In genomic region chr8:94914701-94915101, GRCm38 (mm10) we compare ENCODE assay signal across 8 mouse cellular contexts. TPM values are rescaled to one million over a fixed set of nuclear protein-coding genes. Genes with fewer than 3 reads are reported as not detected.
DNase-seq lines count a peak whose midpoint lies in the region; ATAC-seq and TF ChIP-seq lines count a peak whose summit lies in the region.

No protein-coding gene starts in this region.

- H3K4me3 ChIP-seq in kidney, adult 2 months (ENCODE audit: insufficient read depth, low read depth, low read length) = no peak overlapping the region
- no peak overlapping the region for H3K4me3 ChIP-seq in kidney, embryonic 14.5 days (ENCODE audit: low read length)
- H3K4me3 ChIP-seq in limb, embryonic 15.5 days = peak overlapping the region; percentile 13

- no peak for ATAC-seq in kidney, embryonic 14.5 days (ENCODE audit: low FRiP score, low TSS enrichment)
- ATAC-seq in limb, embryonic 15.5 days (ENCODE audit: insufficient number of reproducible peaks, low FRiP score, low TSS enrichment, low read depth) = peak; percentile 59

- no peaks in the 10 kb centered on the region for H3K36me3 ChIP-seq in kidney, adult 2 months (ENCODE audit: control insufficient read depth, insufficient read depth, low read length)
- peaks cover 21% of the 10 kb centered on the region; the same call in 1 of the 2 replicates for H3K36me3 ChIP-seq in kidney, embryonic 14.5 days (ENCODE audit: control insufficient read depth, insufficient read depth, low read length)
- peaks cover 37% of the 10 kb centered on the region for H3K36me3 ChIP-seq in limb, embryonic 15.5 days

- no peaks in the 10 kb centered on the region for H3K9me3 ChIP-seq in kidney, embryonic 14.5 days (ENCODE audit: control insufficient read depth, low read length)
- no peaks in the 10 kb centered on the region for H3K9me3 ChIP-seq in limb, embryonic 15.5 days

- TF ChIP-seq CTCF in kidney, adult 2 months (conservative IDR thresholded peaks at IDR 0.05; ENCODE audit: insufficient read depth, insufficient read length, low read depth, low read length) = no peak

- no peak for TF ChIP-seq POLR2A in kidney, adult 2 months (IDR thresholded peaks at IDR 0.05; ENCODE audit: low read depth, low read length)

- peak; percentile 62 for DNase-seq in kidney, adult 2 months
- peak; percentile 53 for DNase-seq in adipocyte (ENCODE audit: low spot score)
- peak; percentile 77 for DNase-seq in gastrocnemius, adult 18-20 months (ENCODE audit: low spot score)
- DNase-seq in thymus, postnatal 25 days = no peak
- DNase-seq in c-Kit-positive CD71-positive TER-119-positive erythroid progenitor cells, embryonic 14.5 days (ENCODE audit: low spot score) = no peak
- no peak for DNase-seq in cerebellum, postnatal 36 days

- H3K27me3 ChIP-seq in kidney, adult 2 months (replicated peaks; ENCODE audit: control insufficient read depth, insufficient read depth, low read length) = no peaks in the 10 kb centered on the region
- H3K27me3 ChIP-seq in kidney, embryonic 14.5 days (ENCODE audit: control insufficient read depth, insufficient read depth, low read length) = peaks cover 13% of the 10 kb centered on the region
- H3K27me3 ChIP-seq in limb, embryonic 15.5 days = peaks cover 9% of the 10 kb centered on the region

- H3K9ac ChIP-seq in kidney, embryonic 14.5 days (ENCODE audit: low read depth, low read length) = no peak overlapping the region
- no peak overlapping the region for H3K9ac ChIP-seq in limb, embryonic 15.5 days

- no peak overlapping the region for H3K27ac ChIP-seq in kidney, adult 2 months (ENCODE audit: insufficient read depth, low read depth, low read length)
- no peak overlapping the region for H3K27ac ChIP-seq in kidney, embryonic 14.5 days (ENCODE audit: low read depth, low read length)
- H3K27ac ChIP-seq in limb, embryonic 15.5 days = peak overlapping the region; percentile 59

- H3K4me2 ChIP-seq in kidney, embryonic 14.5 days (replicated peaks; ENCODE audit: low read depth, low read length) = no peak overlapping the region
- peak overlapping the region; percentile 54 for H3K4me2 ChIP-seq in limb, embryonic 15.5 days

- peaks cover 7% of the 10 kb centered on the region for H3K4me1 ChIP-seq in kidney, adult 2 months (ENCODE audit: control insufficient read depth, insufficient read depth, low read length)
- H3K4me1 ChIP-seq in kidney, embryonic 14.5 days (ENCODE audit: control insufficient read depth, insufficient read depth, low read length) = peaks cover 36% of the 10 kb centered on the region
- peaks cover 61% of the 10 kb centered on the region for H3K4me1 ChIP-seq in limb, embryonic 15.5 days

- WGBS in kidney, adult 2 months = 54% methylated on average over 3 of the region's 3 CpGs
- WGBS in kidney, embryonic 14.5 days = 56% methylated on average over 3 of the region's 3 CpGs
- 10% methylated on average over 3 of the region's 3 CpGs for WGBS in limb, embryonic 15.5 days

RNA-seq across cellular contexts. Expression of gene Ccdc102a, which starts 3.2 kb away (rescaled TPM):
- 5.7 and 6.8 TPM in 2 replicates for polyA plus RNA-seq in kidney, adult 2 months (2012; rRNA removed)
- 24.2 and 29.4 TPM in 2 replicates for polyA plus RNA-seq in kidney, embryonic 14.5 days (2014; fragmentation: Nextera tagmentation; extraction: Ambion mirVana)
- 1 to 10 TPM; 2.5 to 5.3 TPM for total RNA-seq in gastrocnemius, adult 18-20 months (2021)
- polyA plus RNA-seq in limb, embryonic 15.5 days (2015; fragmentation: Nextera tagmentation; extraction: Ambion mirVana) = 39.5 and 41.8 TPM in 2 replicates

RNA-seq across cellular contexts. Expression of gene Adgrg5, which starts 8.8 kb away (rescaled TPM):
- 0.56 and 2.6 TPM in 2 replicates for polyA plus RNA-seq in kidney, adult 2 months (2012; rRNA removed)
- not detected in 2 replicates for polyA plus RNA-seq in kidney, embryonic 14.5 days (2014; fragmentation: Nextera tagmentation; extraction: Ambion mirVana)
- not detected for total RNA-seq in gastrocnemius, adult 18-20 months (2021)
- polyA plus RNA-seq in limb, embryonic 15.5 days (2015; fragmentation: Nextera tagmentation; extraction: Ambion mirVana) = 0.22 TPM in 1 of 2 replicates, not detected in the other

RNA-seq across cellular contexts. Expression of gene Dok4, which starts 38.6 kb away (rescaled TPM):
- 20.2 and 21.7 TPM in 2 replicates for polyA plus RNA-seq in kidney, adult 2 months (2012; rRNA removed)
- 14.6 and 20.6 TPM in 2 replicates for polyA plus RNA-seq in kidney, embryonic 14.5 days (2014; fragmentation: Nextera tagmentation; extraction: Ambion mirVana)
- total RNA-seq in gastrocnemius, adult 18-20 months (2021) = 1 to 10 TPM; 3.3 to 7.2 TPM
- polyA plus RNA-seq in limb, embryonic 15.5 days (2015; fragmentation: Nextera tagmentation; extraction: Ambion mirVana) = 28.2 and 32.1 TPM in 2 replicates

RNA-seq across cellular contexts. Expression of gene Polr2c, which starts 57.5 kb away (rescaled TPM):
- polyA plus RNA-seq in kidney, adult 2 months (2012; rRNA removed) = 107 and 112 TPM in 2 replicates
- 183 and 185 TPM in 2 replicates for polyA plus RNA-seq in kidney, embryonic 14.5 days (2014; fragmentation: Nextera tagmentation; extraction: Ambion mirVana)
- total RNA-seq in gastrocnemius, adult 18-20 months (2021) = 10 to 100 TPM; 48.9 to 56.7 TPM
- polyA plus RNA-seq in limb, embryonic 15.5 days (2015; fragmentation: Nextera tagmentation; extraction: Ambion mirVana) = 121 and 122 TPM in 2 replicates

RNA-seq across cellular contexts. Expression of gene Adgrg1, which starts 59.9 kb away (rescaled TPM):
- polyA plus RNA-seq in kidney, adult 2 months (2012; rRNA removed) = 342 and 447 TPM in 2 replicates
- 15.5 and 31.3 TPM in 2 replicates for polyA plus RNA-seq in kidney, embryonic 14.5 days (2014; fragmentation: Nextera tagmentation; extraction: Ambion mirVana)
- total RNA-seq in gastrocnemius, adult 18-20 months (2021) = 10 to 100 TPM; 19.8 to 24.3 TPM
- polyA plus RNA-seq in limb, embryonic 15.5 days (2015; fragmentation: Nextera tagmentation; extraction: Ambion mirVana) = 23.2 and 25.0 TPM in 2 replicates

Comparison
In these comparisons a context has a peak if more than half of its experiments do, and no peak if none do; other contexts are left out.
1. DNase-seq: peak in kidney, adult 2 months (single experiment), adipocyte (single experiment) and gastrocnemius, adult 18-20 months (single experiment); none in thymus, postnatal 25 days (single experiment), c-Kit-positive CD71-positive TER-119-positive erythroid progenitor cells, embryonic 14.5 days (single experiment) and cerebellum, postnatal 36 days (0 of 2).